Mouse (Mus musculus): ENCODE data around the gene Armh1.
"Not testable (repeated sequence)": the region's sequence is repeated elsewhere in the genome, so short reads cannot be mapped to it uniquely, and the experiment has no call there.

Gene Armh1

GRCm38 (mm10) chr4:117221836-117222235 is 30.1 kb downstream of the Armh1 start:
- DNase-seq (ENCODE audit: low spot score) = no peak

DNA sequence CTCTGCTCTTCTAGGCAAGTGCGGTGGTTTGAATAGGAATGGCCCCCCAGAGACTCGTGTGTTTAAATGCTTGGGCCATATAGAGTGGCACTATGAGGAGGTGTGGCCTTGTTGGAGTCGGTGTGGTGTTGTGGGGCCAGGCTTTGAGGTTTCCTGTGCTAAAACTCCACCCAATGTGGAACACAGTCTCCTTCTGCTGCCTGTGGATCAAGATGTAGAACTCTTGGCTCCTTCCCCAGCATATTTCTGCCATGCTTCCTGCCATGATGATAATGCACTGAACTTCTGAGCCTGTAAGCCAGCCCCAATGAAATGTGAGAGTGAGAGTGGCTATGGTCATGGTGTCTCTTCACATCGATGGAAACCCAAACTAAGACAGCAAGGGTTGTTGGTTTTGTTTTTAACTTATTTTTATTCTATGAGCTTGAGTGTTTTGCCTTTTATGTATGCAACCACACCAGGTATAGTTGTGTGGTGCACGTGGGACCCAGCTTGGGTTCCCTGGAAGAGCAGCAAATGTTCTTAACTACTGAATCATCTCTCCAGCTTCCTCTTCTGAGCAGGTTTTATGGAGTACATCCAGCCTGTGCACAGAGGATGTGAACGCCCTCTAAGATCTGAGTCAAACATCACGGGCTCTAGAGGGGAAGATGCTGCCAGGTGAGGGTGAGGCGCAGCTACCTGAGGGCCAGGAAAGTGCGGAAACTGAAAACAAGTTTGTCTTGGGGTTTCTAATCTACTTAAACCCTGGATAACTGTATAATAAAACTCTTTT is 31.0 kb downstream of the Armh1 start:
- no peak for DNase-seq (ENCODE audit: low spot score)

DNA sequence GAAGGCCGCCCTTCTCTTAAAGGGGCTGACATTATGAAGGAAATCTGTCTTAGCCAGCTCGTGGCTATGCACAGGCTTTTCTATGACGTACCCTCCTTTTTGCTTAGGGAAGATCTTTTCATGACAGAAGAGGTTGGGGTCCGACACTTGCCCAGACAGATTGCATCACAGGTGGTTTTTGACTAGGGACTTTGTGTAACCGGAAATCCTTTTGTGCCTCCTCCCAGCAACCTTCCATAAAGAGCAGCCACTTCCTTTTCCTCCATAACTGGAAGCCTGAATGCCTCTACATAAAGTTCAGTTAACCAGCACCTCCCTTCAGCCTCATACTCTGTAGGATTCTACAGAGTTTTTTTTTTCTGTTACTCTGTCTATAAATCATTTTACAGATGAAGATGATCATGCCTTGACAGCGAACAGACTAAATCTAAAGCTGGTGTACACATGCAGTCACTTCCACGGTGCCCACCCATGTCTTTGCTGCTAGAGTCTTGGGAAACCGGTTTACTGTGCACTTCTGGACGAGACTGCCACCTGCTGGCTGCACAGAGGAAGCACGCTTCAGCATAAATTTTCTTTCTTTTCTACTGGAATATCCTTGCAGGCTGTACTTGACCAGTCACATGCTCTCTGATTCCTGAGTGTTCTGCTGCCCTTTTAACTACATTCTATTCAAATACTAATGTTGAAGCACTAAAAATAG is 33.3 kb downstream of the Armh1 start:
- DNase-seq (ENCODE audit: low spot score) = no peak

- DNase-seq (ENCODE audit: low spot score) = no peak
Observed at GRCm38 (mm10) chr4:117217029-117217428, 34.9 kb downstream of the Armh1 start.

DNA sequence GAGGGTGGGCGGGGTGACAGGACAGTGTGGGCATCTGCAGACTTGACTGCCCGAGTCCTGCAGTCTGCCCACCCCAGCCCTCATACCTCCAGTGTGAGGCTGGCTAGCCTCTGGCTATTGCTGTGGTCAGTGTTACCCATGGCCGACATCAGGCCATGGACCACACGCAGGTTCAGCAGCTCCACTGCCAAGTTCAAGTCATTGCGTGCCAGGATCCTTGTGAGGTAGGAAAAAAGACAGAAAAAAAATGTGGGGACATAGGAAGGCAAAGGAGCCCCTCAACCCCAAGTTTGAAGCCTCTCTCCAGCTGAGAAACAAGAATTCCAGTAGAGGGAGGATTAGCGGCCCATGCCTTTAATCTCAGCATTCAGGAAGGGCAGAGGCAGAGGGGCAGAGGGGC is 37.7 kb downstream of the Armh1 start:
- DNase-seq (ENCODE audit: low spot score) = no peak

DNA sequence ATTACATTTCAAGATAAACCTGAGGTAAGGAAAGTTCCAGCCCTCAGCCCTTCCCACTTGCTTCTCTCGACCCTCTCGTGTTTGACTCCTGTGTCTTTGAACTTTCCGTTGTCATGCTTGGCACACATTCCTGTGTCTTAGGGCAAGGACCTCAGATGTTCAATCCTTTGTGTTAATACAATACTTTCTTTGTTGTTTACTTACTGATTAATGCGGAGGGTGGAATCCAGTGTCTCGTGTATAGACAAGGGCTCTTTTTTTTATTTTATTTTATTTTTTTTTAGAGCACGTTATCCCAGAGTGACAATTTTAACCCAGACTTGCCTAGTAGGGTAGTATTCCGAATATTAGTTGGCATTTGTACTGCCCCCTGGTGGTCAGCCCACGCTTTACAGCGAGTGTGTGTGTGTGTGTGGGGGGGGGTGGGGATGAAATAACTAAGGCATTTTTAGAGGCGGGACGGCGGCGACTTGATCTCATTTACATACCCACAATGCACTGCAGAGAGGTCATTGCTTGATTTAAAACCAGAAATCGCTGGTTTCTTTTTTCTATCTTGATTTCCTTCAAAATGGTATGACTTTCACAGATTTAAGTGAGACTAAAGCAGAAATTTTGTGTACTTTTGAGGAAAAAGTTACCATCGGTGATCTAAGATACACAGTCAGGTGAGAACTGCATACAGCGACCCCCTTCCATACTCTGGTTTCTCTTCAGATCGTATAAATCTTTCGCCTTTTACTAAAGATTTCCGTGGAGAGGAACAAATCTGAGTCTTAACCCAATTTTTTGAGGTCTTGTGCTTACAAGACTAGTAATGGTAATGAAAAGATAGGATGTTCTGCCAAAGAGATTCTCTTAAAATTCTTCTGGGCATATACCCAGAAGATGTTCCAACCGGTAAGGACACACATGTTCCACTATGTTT is 41.5 kb downstream of the Armh1 start:
- DNase-seq (ENCODE audit: low spot score) = peak; percentile 73

DNA sequence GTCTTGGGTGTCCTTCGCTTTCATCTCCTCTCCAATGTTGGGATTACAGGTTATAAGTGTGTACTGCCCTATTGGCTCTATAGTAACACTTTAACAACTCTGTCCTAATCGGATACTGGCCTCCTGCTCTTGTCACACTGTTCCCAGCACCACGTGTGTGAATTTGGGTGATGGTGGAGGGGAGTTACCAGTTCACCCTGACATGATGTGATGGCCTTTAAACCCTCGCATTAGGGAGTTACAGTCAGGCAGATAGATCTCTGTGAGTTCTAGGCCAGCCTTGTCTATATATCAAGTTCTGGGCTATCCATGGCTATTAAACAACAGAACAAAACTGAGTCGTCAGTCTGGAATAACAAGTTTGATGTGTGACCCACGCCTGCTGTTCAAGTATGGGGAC is 42.3 kb downstream of the Armh1 start:
- no peak for DNase-seq (ENCODE audit: low spot score)

- DNase-seq (ENCODE audit: low spot score) = no peak
Observed at GRCm38 (mm10) chr4:117202992-117203354, 49.0 kb downstream of the Armh1 start.

DNA sequence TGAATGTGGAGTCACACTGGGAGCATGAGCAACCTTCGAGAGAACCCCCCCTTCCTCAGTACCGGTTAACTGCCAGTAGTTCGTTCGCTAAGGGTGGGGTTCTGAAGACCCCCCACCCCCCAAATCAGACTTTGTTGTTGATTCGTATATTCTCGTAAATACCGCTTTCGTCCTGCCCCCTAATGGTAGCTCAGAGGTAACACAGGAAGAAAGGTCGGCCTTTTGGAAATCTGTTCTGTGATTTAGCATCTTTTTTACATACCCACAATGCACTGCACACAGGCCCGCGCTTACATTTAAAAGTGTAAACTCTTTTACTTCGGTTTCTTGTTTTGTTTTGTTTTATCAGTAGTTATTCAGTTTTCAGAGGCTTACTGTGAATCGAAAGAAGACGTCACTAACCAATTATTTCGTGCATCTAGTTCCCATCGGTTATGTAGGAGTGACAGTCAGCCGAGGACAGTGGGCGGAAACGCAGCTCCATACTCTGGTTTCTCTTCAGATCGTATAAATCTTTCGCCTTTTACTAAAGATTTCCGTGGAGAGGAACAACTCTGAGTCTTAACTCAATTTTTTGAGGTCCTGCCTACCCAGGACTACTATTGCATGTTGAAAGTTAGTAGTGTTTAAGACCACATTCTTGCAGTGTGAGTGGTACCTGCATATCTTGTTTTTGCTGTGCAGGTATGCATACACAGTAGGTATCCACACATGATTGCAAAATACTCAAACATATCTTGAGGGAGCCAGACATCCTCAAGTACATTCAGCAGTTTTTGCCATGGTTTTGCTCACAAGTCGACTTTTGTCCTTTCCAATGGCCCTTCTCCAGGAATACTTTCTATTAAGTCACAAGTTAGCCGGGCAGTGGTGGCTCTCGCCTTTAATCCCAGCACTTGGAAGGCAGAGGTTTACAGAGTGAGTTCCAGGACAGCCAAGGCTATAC is 49.6 kb downstream of the Armh1 start:
- peak; percentile 58 for DNase-seq (ENCODE audit: low spot score)

GRCm38 (mm10) chr4:117191804-117192203 is 60.1 kb downstream of the Armh1 start:
- DNase-seq (ENCODE audit: low spot score) = no peak

DNA sequence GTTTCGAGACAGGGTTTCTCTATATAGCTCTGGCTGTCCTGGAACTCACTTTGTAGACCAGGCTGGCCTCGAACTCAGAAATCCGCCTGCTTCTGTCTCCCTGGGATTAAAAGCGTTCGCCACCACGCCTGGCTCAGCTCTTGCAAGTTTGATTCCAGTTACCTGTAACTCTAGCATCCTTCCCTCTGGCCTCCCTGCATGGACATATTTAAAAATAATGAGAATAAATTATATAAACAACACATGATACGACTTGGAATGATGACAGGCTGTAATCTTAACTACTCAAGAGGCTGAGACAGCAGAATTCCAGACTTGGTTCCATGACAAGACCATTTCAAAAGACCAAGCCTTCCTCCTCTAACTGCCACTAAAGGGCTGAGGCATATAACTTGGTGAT is 61.3 kb downstream of the Armh1 start:
- DNase-seq (ENCODE audit: low spot score) = no peak

DNA sequence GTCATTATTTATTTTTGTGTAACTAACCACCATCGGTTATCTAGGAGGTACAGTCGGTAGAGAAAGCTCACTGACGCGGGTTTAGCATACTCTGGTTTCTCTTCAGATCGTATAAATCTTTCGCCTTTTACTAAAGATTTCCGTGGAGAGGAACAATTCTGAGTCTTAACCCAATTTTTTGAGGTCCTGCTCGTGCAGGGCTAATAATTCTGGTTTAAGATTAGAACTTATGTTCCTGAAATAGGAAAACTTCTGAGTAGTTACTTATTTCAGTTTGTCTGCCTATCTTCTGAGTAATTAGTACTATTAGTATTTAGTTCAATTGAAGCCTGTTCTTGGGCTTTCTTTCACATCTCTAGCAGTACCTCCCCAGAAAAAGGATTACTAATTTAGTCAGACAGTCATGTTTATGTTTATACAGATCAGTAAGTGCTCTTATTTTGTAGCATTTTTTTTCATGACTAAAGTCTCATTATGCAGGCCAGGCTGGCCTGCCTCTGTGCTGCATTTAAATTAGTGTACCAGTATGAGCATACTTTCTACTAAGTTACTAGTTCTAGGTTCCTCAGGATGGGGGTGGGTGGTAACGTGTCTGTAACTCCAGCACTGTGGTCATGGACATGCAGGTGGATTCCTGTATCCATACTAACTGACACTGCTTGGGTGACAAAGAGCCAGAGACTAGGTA is 61.9 kb downstream of the Armh1 start:
- peak; percentile 66 for DNase-seq (ENCODE audit: low spot score)

DNA sequence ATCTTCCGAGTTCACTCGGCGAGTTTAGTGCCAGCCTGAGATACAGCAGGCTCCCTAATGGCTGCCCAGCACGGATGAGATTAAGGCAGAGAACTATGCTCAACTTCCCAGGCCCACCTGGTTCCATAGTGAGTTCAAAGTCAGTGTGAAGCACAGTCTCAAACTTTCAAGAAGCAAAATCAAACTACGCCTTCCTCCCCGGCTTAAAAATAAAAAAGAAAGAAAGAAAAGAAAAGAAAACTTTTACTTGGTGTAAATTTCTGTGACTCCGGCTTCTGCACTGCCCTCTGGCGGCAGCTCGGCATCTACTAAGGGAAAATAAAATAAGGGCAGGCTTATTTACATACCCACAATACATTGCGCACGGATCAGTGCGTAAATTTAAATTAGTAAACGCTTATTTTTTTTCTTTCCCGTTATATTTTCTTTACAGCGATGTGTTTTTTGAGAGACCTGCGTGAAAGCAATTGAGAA is 62.5 kb downstream of the Armh1 start:
- peak; percentile 82 for DNase-seq (ENCODE audit: low spot score)

DNA sequence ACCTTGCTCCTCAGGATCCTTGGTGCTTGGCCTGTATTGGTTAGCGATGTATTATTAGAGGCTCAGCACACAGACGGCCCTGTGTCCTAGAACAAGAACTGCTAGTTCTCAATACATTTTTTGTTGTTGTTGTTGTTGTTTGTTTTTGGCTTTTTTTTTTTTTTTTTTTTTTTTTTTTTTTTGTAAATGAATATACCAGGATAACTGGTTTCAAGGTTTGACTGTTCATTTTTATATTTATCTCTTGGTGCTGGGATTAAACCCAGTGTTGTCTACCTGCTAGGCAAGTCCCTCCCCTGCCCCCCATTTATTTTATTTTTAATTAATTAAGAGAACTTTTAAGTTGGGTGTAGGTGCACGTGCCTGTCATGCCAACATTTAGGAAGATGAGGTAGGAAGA is 63.0 kb downstream of the Armh1 start:
- DNase-seq (ENCODE audit: low spot score) = no peak

DNA sequence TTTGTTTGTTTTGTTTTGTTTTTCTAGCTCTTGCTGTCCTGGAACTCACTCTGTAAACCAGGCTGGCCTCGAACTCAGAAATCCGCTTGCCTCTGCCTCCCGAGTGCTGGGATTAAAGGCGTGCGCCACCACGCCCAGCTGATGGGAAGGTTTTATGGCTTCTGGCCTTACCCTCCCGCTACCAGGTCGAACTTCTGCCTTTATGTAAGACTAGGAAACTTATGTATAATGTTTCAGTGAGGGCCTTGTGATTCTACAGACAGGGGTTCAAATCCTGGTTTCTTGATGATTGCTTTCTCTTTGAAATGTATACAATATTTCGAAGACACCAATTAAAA is 69.2 kb downstream of the Armh1 start:
- not testable (repeated sequence) for DNase-seq (ENCODE audit: low spot score)

DNA sequence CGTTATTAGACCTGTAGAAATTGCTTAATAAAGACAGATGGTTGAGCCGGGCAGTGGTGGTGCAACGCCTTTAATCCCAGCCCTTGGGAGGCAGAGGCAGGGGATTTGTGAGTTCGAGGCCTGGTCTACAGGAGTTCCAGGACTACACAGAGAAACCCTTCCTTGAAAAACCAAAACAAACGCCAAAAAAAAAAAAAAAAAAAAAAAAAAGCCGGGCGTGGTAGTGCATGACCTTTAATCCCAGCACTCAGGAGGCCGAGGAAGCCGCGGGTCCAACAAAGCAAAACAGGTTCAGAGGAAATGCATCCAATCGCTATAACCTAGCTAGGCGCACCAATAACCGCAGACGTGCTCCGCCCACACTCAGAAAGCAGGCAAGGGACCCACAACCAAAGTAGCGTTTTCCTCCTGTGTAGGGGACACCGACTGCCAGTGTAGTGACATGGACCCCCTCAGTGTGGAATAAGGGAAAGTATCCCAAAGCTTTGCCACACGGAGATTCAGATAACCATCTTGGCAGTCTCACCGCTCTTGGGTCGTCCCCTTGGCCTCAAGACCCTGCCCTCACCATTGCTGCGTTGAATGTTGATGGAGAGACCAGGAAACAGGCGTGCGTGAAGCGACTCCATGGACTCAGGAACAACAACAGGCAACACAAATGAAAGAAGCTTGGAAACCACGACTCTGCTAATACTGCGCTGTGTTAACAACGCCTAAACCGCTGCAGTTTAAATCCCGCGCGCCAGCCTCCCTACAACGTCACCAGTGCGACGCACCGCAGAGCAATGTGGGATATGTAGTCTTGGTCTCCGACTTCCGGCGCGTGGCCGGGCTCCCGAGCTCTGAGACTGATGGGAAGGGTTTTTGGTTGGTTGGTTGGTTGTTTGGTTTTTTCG is 69.8 kb downstream of the Armh1 start, which contains the start of gene Kif2c:
Gene Kif2c (minus strand): TSS at position 777 of the 896 bp plus-strand sequence.
- DNase-seq (ENCODE audit: low spot score) = peak; percentile 91

DNA sequence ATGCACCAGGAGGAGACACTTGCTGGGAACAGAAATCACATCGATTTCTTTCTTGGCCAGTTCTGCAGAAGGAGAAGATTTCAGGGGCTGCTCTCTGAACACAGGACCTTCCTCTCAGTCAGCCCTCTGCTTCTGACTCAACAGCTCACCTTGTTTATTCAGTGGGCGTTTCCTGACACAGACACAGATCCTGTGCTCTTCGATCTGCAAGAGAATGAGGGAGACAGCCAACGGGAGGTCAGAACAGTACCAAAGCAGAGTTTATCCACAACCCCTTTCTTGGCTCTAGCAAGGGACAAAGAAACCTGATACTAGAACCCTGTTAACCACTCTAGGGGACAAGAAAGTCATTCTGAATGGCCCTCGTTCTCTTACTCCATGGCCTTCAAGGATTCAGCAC is 82.0 kb downstream of the Armh1 start:
- no peak for DNase-seq (ENCODE audit: low spot score)
